Mouse (Mus musculus) megakaryocyte, adult 5-6 weeks (primary cell): ENCODE measurements around the gene Rnf10. TPM values are rescaled to one million over a fixed set of nuclear protein-coding genes. Genes with fewer than 3 reads are reported as not detected.
A peak's percentile ranks its signal among the peaks of the same experiment; 100 is the strongest.
"Not testable (repeated sequence)": the region's sequence is repeated elsewhere in the genome, so short reads cannot be mapped to it uniquely, and the experiment has no call there.

Experiments
- ATAC-seq: 2 replicates; pipeline ENCODE4 v1.8.0; 2016; ENCODE audit warnings: mild to moderate bottlenecking, inconsistent platforms; ENCODE audit not compliant: poor library complexity, severe bottlenecking
- total RNA-seq, 2 experiments: library from RNA; stranded (forward) in 1 of 2; stranded (reverse) in 1 of 2; fragments of 153-499, 151-499 nt in 1 of 2; fragments of 221-1000, 200-1000 nt in 1 of 2; gene quantifications; 2 replicates each; pipeline versions ENCODE4 v1.2.3 to v1.2.4; 2015 to 2017

Rnf10 gene
- 50.9 and 55.4 TPM in 2 replicates for total RNA-seq (2015)
- 55.9 and 78.3 TPM in 2 replicates for total RNA-seq (2017)

- ATAC-seq: peak; percentile 95
Observed at GRCm38 (mm10) chr5:115272812-115273548, at the start of gene Rnf10. Rnf10 (minus strand) TSS chr5:115272898.

GRCm38 (mm10) chr5:115319004-115319940, 46.6 kb upstream of the Rnf10 start:
- peak; percentile 91 for ATAC-seq

GRCm38 (mm10) chr5:115317645-115318328, 45.1 kb upstream of the Rnf10 start:
- no peak for ATAC-seq

GRCm38 (mm10) chr5:115316968-115317644, 44.4 kb upstream of the Rnf10 start:
- ATAC-seq: no peak

- peak; percentile 75 for ATAC-seq
Observed at GRCm38 (mm10) chr5:115313668-115313943, 40.9 kb upstream of the Rnf10 start.

GRCm38 (mm10) chr5:115312816-115313667, 40.3 kb upstream of the Rnf10 start:
- ATAC-seq: peak; percentile 80

GRCm38 (mm10) chr5:115312354-115312753, 39.7 kb upstream of the Rnf10 start:
- ATAC-seq: no peak

- ATAC-seq: not testable (repeated sequence)
Observed at GRCm38 (mm10) chr5:115302190-115302589, 29.5 kb upstream of the Rnf10 start.

GRCm38 (mm10) chr5:115301615-115302014, 28.9 kb upstream of the Rnf10 start:
- ATAC-seq: no peak

GRCm38 (mm10) chr5:115300792-115301614, 28.3 kb upstream of the Rnf10 start, which contains the start of gene Dynll1:
Dynll1 (minus strand) TSS chr5:115300999.
- peak; percentile 97 for ATAC-seq

GRCm38 (mm10) chr5:115300035-115300744, 27.5 kb upstream of the Rnf10 start:
- peak; percentile 39 for ATAC-seq

- ATAC-seq: no peak
Observed at GRCm38 (mm10) chr5:115296347-115296746, 23.6 kb upstream of the Rnf10 start.

- no peak for ATAC-seq
Observed at GRCm38 (mm10) chr5:115294173-115294572, 21.5 kb upstream of the Rnf10 start.

GRCm38 (mm10) chr5:115284735-115285134, 12.0 kb upstream of the Rnf10 start:
- no peak for ATAC-seq

- ATAC-seq: no peak
Observed at GRCm38 (mm10) chr5:115280050-115280687, 7.5 kb upstream of the Rnf10 start.

GRCm38 (mm10) chr5:115279226-115280049, 6.7 kb upstream of the Rnf10 start, which contains the start of gene Coq5:
Coq5 (plus strand) TSS chr5:115279666.
- ATAC-seq: peak; percentile 98

GRCm38 (mm10) chr5:115278785-115279184, 6.1 kb upstream of the Rnf10 start:
- ATAC-seq: no peak
